Mouse (Mus musculus) embryonic facial prominence, embryonic 14.5 days (tissue): ENCODE results near the gene Rnf144a. TPM values are rescaled to one million over a fixed set of nuclear protein-coding genes. Genes with fewer than 3 reads are reported as not detected.

Source experiments
- ATAC-seq: fragments of 200-750 bp; cut with Nextera tagmentation; 2 replicates; pipeline ENCODE4 v1.8.0; 2017; ENCODE audit warnings: low read depth, moderate number of reproducible peaks, moderate TSS enrichment
- DNase-seq: peaks from one replicate; pipeline ENCODE4 v3.0.0-alpha.2; 2015; ENCODE audit warnings: low spot score
- H3K27ac ChIP-seq: fragments of 300-500 bp; sonication (generic); replicated peaks from 2 replicates; pipeline ENCODE4 v1.5.1; 2014; ENCODE audit warnings: low read depth, mild to moderate bottlenecking, low read length, moderate library complexity
- H3K27me3 ChIP-seq: fragments of 300-500 bp; sonication (generic); replicated peaks from 2 replicates; pipeline ENCODE4 v1.6.1; 2014; ENCODE audit warnings: low read length; ENCODE audit not compliant: control insufficient read depth, insufficient read depth
- H3K36me3 ChIP-seq: fragments of 300-500 bp; sonication (generic); 2 replicates; pipeline ENCODE4 v1.6.1; 2014; ENCODE audit warnings: low read length, mixed read lengths; ENCODE audit not compliant: control insufficient read depth, insufficient read depth
- H3K4me1 ChIP-seq: fragments of 300-500 bp; sonication (generic); 2 replicates; pipeline ENCODE4 v1.6.1; 2014; ENCODE audit warnings: antibody characterized with exemption, low read length; ENCODE audit not compliant: control insufficient read depth, insufficient read depth
- H3K4me2 ChIP-seq: fragments of 300-500 bp; sonication (generic); 2 replicates; pipeline ENCODE4 v1.6.1; 2014; ENCODE audit warnings: low read depth, mild to moderate bottlenecking, low read length, moderate library complexity, mixed read lengths
- H3K4me3 ChIP-seq: fragments of 300-500 bp; sonication (generic); 2 replicates; pipeline ENCODE4 v1.5.1; 2014; ENCODE audit warnings: low read depth, mild to moderate bottlenecking, low read length
- H3K9ac ChIP-seq: fragments of 300-500 bp; sonication (generic); 2 replicates; pipeline ENCODE4 v1.6.1; 2014; ENCODE audit warnings: low read depth, mild to moderate bottlenecking, low read length, moderate library complexity, mixed read lengths
- H3K9me3 ChIP-seq: fragments of 300-500 bp; sonication (generic); 2 replicates; pipeline ENCODE4 v1.6.1; 2016; ENCODE audit warnings: low read length; ENCODE audit not compliant: control insufficient read depth
- WGBS: fragments of 180-500 bp; shearing (Covaris S2); extraction: QIAGEN DNeasy Blood & Tissue Kit; methylation state at CpG from one replicate; pipeline ENCODE4 v1.1.7; 2014; 5-methylcytosine and 5-hydroxymethylcytosine counted together
- polyA plus RNA-seq: library from polyadenylated mRNA; unstranded; fragments of >200 nt; fragmentation: Nextera tagmentation; extraction: Ambion mirVana; gene quantifications from 2 replicates; pipeline ENCODE4 v1.2.1, GENCODE M21; 2014

Rnf144a gene
- polyA plus RNA-seq, 1 experiment from 2014 or later: 24.8 TPM

GRCm38 (mm10) chr12:26370004-26370403 is 45.0 kb downstream of the Rnf144a start:
- ATAC-seq (no peak), DNase-seq (no peak)
- no peak overlapping the region for H3K27ac ChIP-seq
- no peak overlapping the region for H3K4me2 ChIP-seq
- 90% methylated on average over 8 of the region's 8 CpGs for WGBS
- no peaks in the 10 kb centered on the region for H3K27me3 ChIP-seq
- H3K9me3 ChIP-seq: no peaks in the 10 kb centered on the region
- no peaks in the 10 kb centered on the region for H3K4me1 ChIP-seq
- no peak overlapping the region for H3K9ac ChIP-seq
- no peak overlapping the region for H3K4me3 ChIP-seq
- H3K36me3 ChIP-seq: 0 out of 2 replicates have a peak, but pooled peaks cover 8% of the 10 kb centered on the region

GRCm38 (mm10) chr12:26367361-26367760 is 47.7 kb downstream of the Rnf144a start:
- Histone ChIP-seq H3K36me3 (0 out of 2 replicates have a peak, but pooled peaks cover 11% of the 10 kb centered on the region), H3K27ac (no peak overlapping the region), H3K4me2 (no peak overlapping the region), H3K9ac (no peak overlapping the region), H3K9me3 (no peaks in the 10 kb centered on the region), H3K27me3 (no peaks in the 10 kb centered on the region), H3K4me3 (no peak overlapping the region), H3K4me1 (no peaks in the 10 kb centered on the region)
- no peak for ATAC-seq
- DNase-seq: no peak
- 78% methylated on average over 2 of the region's 2 CpGs for WGBS

- 0 out of 2 replicates have a peak, but pooled peaks cover 11% of the 10 kb centered on the region for H3K36me3 ChIP-seq
- no peak overlapping the region for H3K4me2 ChIP-seq
- H3K4me1 ChIP-seq: no peaks in the 10 kb centered on the region
- DNase-seq (no peak), ATAC-seq (no peak)
- no peak overlapping the region for H3K9ac ChIP-seq
- no peaks in the 10 kb centered on the region for H3K9me3 ChIP-seq
- no peak overlapping the region for H3K4me3 ChIP-seq
- H3K27me3 ChIP-seq: no peaks in the 10 kb centered on the region
- 86% methylated on average over 4 of the region's 4 CpGs for WGBS
- H3K27ac ChIP-seq: no peak overlapping the region
Measured at GRCm38 (mm10) chr12:26366372-26366771, 48.7 kb downstream of the Rnf144a start.

- no peaks in the 10 kb centered on the region for H3K4me1 ChIP-seq
- no peak overlapping the region for H3K4me2 ChIP-seq
- H3K9ac ChIP-seq: no peak overlapping the region
- WGBS: 88% methylated on average over 3 of the region's 3 CpGs
- no peak overlapping the region for H3K4me3 ChIP-seq
- H3K36me3 ChIP-seq: 0 out of 2 replicates have a peak, but pooled peaks cover 11% of the 10 kb centered on the region
- H3K27ac ChIP-seq: no peak overlapping the region
- no peak for DNase-seq
- ATAC-seq: no peak
- no peaks in the 10 kb centered on the region for H3K27me3 ChIP-seq
- no peaks in the 10 kb centered on the region for H3K9me3 ChIP-seq
Measured at GRCm38 (mm10) chr12:26365531-26366315, 49.3 kb downstream of the Rnf144a start.

GRCm38 (mm10) chr12:26364822-26365221 is 50.2 kb downstream of the Rnf144a start:
- H3K9ac ChIP-seq: no peak overlapping the region
- no peak overlapping the region for H3K27ac ChIP-seq
- no peaks in the 10 kb centered on the region for H3K9me3 ChIP-seq
- 0 out of 2 replicates have a peak, but pooled peaks cover 11% of the 10 kb centered on the region for H3K36me3 ChIP-seq
- ATAC-seq (no peak), DNase-seq (no peak)
- 83% methylated on average over 5 of the region's 5 CpGs for WGBS
- H3K4me3 ChIP-seq: no peak overlapping the region
- no peak overlapping the region for H3K4me2 ChIP-seq
- no peaks in the 10 kb centered on the region for H3K4me1 ChIP-seq
- no peaks in the 10 kb centered on the region for H3K27me3 ChIP-seq

GRCm38 (mm10) chr12:26360946-26361523 is 54.0 kb downstream of the Rnf144a start:
- Histone ChIP-seq H3K4me3 (no peak overlapping the region), H3K27me3 (no peaks in the 10 kb centered on the region), H3K4me1 (no peaks in the 10 kb centered on the region), H3K27ac (no peak overlapping the region), H3K36me3 (0 out of 2 replicates have a peak, but pooled peaks cover 17% of the 10 kb centered on the region), H3K4me2 (no peak overlapping the region), H3K9me3 (no peaks in the 10 kb centered on the region), H3K9ac (no peak overlapping the region)
- DNase-seq (no peak), ATAC-seq (no peak)
- WGBS: 77% methylated on average over 10 of the region's 10 CpGs

GRCm38 (mm10) chr12:26359817-26360216 is 55.2 kb downstream of the Rnf144a start:
- Histone ChIP-seq H3K4me2 (no peak overlapping the region), H3K9ac (no peak overlapping the region), H3K36me3 (0 out of 2 replicates have a peak, but pooled peaks cover 17% of the 10 kb centered on the region), H3K27ac (no peak overlapping the region), H3K9me3 (no peaks in the 10 kb centered on the region), H3K4me1 (no peaks in the 10 kb centered on the region), H3K27me3 (no peaks in the 10 kb centered on the region), H3K4me3 (no peak overlapping the region)
- DNase-seq (no peak), ATAC-seq (no peak)
- 82% methylated on average over 5 of the region's 5 CpGs for WGBS

- no peaks in the 10 kb centered on the region for H3K9me3 ChIP-seq
- no peak overlapping the region for H3K4me2 ChIP-seq
- 93% methylated on average over 2 of the region's 2 CpGs for WGBS
- no peak overlapping the region for H3K4me3 ChIP-seq
- no peak overlapping the region for H3K27ac ChIP-seq
- no peaks in the 10 kb centered on the region for H3K4me1 ChIP-seq
- no peak for ATAC-seq
- H3K9ac ChIP-seq: no peak overlapping the region
- no peaks in the 10 kb centered on the region for H3K27me3 ChIP-seq
- H3K36me3 ChIP-seq: 0 out of 2 replicates have a peak, but pooled peaks cover 17% of the 10 kb centered on the region
- DNase-seq: no peak
Measured at GRCm38 (mm10) chr12:26359241-26359640, 55.8 kb downstream of the Rnf144a start.
